Mouse (Mus musculus) forebrain, embryonic 12.5 days (tissue): ENCODE data around the gene Ddias. TPM values are rescaled to one million over a fixed set of nuclear protein-coding genes. Genes with fewer than 3 reads are reported as not detected.
A peak's percentile ranks its signal among the peaks of the same experiment; 100 is the strongest.

ENCODE experiments used
- ATAC-seq: fragments of 200-750 bp; cut with Nextera tagmentation; 2 replicates; pipeline ENCODE4 v1.8.0; 2017; ENCODE audit warnings: moderate TSS enrichment; ENCODE audit not compliant: low FRiP score
- H3K27ac ChIP-seq: fragments of 300-500 bp; sonication (generic); 2 replicates; pipeline ENCODE4 v1.5.1; 2016; ENCODE audit warnings: mild to moderate bottlenecking
- H3K27me3 ChIP-seq: fragments of 300-500 bp; sonication (generic); 2 replicates; pipeline ENCODE4 v1.6.1; 2016; ENCODE audit warnings: mild to moderate bottlenecking
- H3K36me3 ChIP-seq: fragments of 300-500 bp; sonication (generic); replicated peaks from 2 replicates; pipeline ENCODE4 v1.6.1; 2016; ENCODE audit warnings: mild to moderate bottlenecking
- H3K4me1 ChIP-seq: fragments of 300-500 bp; sonication (generic); 2 replicates; pipeline ENCODE4 v1.6.1; 2016
- H3K4me2 ChIP-seq: fragments of 300-500 bp; sonication (generic); 2 replicates; pipeline ENCODE4 v1.6.1; 2016; ENCODE audit warnings: mild to moderate bottlenecking, moderate library complexity
- H3K4me3 ChIP-seq: fragments of 300-500 bp; sonication (generic); replicated peaks from 2 replicates; pipeline ENCODE4 v1.5.1; 2016; ENCODE audit warnings: mild to moderate bottlenecking
- H3K9ac ChIP-seq: fragments of 300-500 bp; sonication (generic); 2 replicates; pipeline ENCODE4 v1.6.1; 2016; ENCODE audit warnings: mild to moderate bottlenecking
- H3K9me3 ChIP-seq: fragments of 300-500 bp; sonication (generic); 2 replicates; pipeline ENCODE4 v1.6.1; 2016
- WGBS: fragments of 180-500 bp; shearing (Covaris S2); methylation state at CpG from one replicate; pipeline ENCODE4 v1.1.7; 2016; 5-methylcytosine and 5-hydroxymethylcytosine counted together
- polyA plus RNA-seq: library from polyadenylated mRNA; unstranded; fragments of >200 nt; fragmentation: Nextera tagmentation; extraction: Ambion mirVana; gene quantifications from 2 replicates; pipeline ENCODE4 v1.2.1, GENCODE M21; 2016

Ddias gene
- polyA plus RNA-seq, 1 experiment from 2014 or later = 19.7 TPM

GRCm38 (mm10) chr7:92884998-92885660 lies 11.1 kb upstream of the Ddias start:
- no peaks in the 10 kb centered on the region for H3K9me3 ChIP-seq
- 91% methylated on average over 6 of the region's 6 CpGs for WGBS
- no peak overlapping the region for H3K4me2 ChIP-seq
- no peak overlapping the region for H3K4me3 ChIP-seq
- H3K4me1 ChIP-seq = peaks cover 3% of the 10 kb centered on the region
- H3K27ac ChIP-seq = no peak overlapping the region
- no peaks in the 10 kb centered on the region for H3K36me3 ChIP-seq
- H3K27me3 ChIP-seq = no peaks in the 10 kb centered on the region
- no peak for ATAC-seq
- H3K9ac ChIP-seq = no peak overlapping the region

GRCm38 (mm10) chr7:92883850-92884716 lies 10.0 kb upstream of the Ddias start:
- Histone ChIP-seq H3K4me3 (no peak overlapping the region), H3K9ac (no peak overlapping the region), H3K27ac (no peak overlapping the region), H3K9me3 (no peaks in the 10 kb centered on the region), H3K27me3 (no peaks in the 10 kb centered on the region), H3K4me2 (no peak overlapping the region), H3K36me3 (no peaks in the 10 kb centered on the region), H3K4me1 (peaks cover 3% of the 10 kb centered on the region)
- 84% methylated on average over 9 of the region's 9 CpGs for WGBS
- ATAC-seq = no peak

- Histone ChIP-seq H3K9me3 (no peaks in the 10 kb centered on the region), H3K4me3 (no peak overlapping the region), H3K4me1 (peaks cover 19% of the 10 kb centered on the region), H3K4me2 (no peak overlapping the region), H3K27me3 (no peaks in the 10 kb centered on the region), H3K36me3 (no peaks in the 10 kb centered on the region), H3K27ac (no peak overlapping the region), H3K9ac (no peak overlapping the region)
- WGBS = 83% methylated on average over 7 of the region's 7 CpGs
- no peak for ATAC-seq
Observed at GRCm38 (mm10) chr7:92878575-92879285, 4.7 kb upstream of the Ddias start.

- Histone ChIP-seq H3K4me3 (peak overlapping the region; percentile 18; the same call in 1 of the 2 replicates), H3K9ac (no peak overlapping the region), H3K9me3 (no peaks in the 10 kb centered on the region), H3K27ac (no peak overlapping the region), H3K27me3 (no peaks in the 10 kb centered on the region), H3K4me2 (peak overlapping the region; percentile 24; the same call in 1 of the 2 replicates), H3K36me3 (no peaks in the 10 kb centered on the region), H3K4me1 (peaks cover 24% of the 10 kb centered on the region)
- 61% methylated on average over 7 of the region's 7 CpGs for WGBS
- no peak for ATAC-seq
Observed at GRCm38 (mm10) chr7:92876538-92876937, 2.5 kb upstream of the Ddias start.

GRCm38 (mm10) chr7:92876066-92876465 lies 2.0 kb upstream of the Ddias start:
- H3K4me2 ChIP-seq = peak overlapping the region; percentile 66
- ATAC-seq = no peak
- peaks cover 24% of the 10 kb centered on the region for H3K4me1 ChIP-seq
- WGBS = 52% methylated on average over 3 of the region's 3 CpGs
- H3K9me3 ChIP-seq = no peaks in the 10 kb centered on the region
- H3K27me3 ChIP-seq = no peaks in the 10 kb centered on the region
- peak overlapping the region; percentile 56 for H3K4me3 ChIP-seq
- no peak overlapping the region for H3K27ac ChIP-seq
- H3K9ac ChIP-seq = peak overlapping the region; percentile 68; the same call in 1 of the 2 replicates
- H3K36me3 ChIP-seq = no peaks in the 10 kb centered on the region

- ATAC-seq = peak; percentile 92
- Histone ChIP-seq H3K4me3 (peak overlapping the region; percentile 56), H3K4me2 (peak overlapping the region; percentile 66), H3K27me3 (no peaks in the 10 kb centered on the region), H3K36me3 (no peaks in the 10 kb centered on the region), H3K4me1 (peaks cover 24% of the 10 kb centered on the region), H3K27ac (peak overlapping the region; percentile 99), H3K9ac (peak overlapping the region; percentile 68), H3K9me3 (no peaks in the 10 kb centered on the region)
- WGBS = under 1% methylated on average over 29 of the region's 29 CpGs
Observed at GRCm38 (mm10) chr7:92874761-92875408, 838 bp upstream of the Ddias start.

- WGBS = 95% methylated on average over 4 of the region's 4 CpGs
- no peak for ATAC-seq
Observed at GRCm38 (mm10) chr7:92871596-92871995, 2.5 kb downstream of the Ddias start.

GRCm38 (mm10) chr7:92870161-92870560 lies 3.9 kb downstream of the Ddias start:
- H3K27ac ChIP-seq = no peak overlapping the region
- H3K27me3 ChIP-seq = no peaks in the 10 kb centered on the region
- no peak overlapping the region for H3K4me2 ChIP-seq
- WGBS = 79% methylated on average over 3 of the region's 3 CpGs
- H3K36me3 ChIP-seq = no peaks in the 10 kb centered on the region
- H3K9ac ChIP-seq = no peak overlapping the region
- no peak overlapping the region for H3K4me3 ChIP-seq
- peaks cover 7% of the 10 kb centered on the region for H3K4me1 ChIP-seq
- H3K9me3 ChIP-seq = no peaks in the 10 kb centered on the region
- ATAC-seq = no peak

More at GRCm38 (mm10) chr7:92871596-92871995, 2.5 kb downstream of the Ddias start:
- Histone ChIP-seq H3K9me3 (no peaks in the 10 kb centered on the region), H3K9ac (no peak overlapping the region), H3K4me3 (no peak overlapping the region), H3K4me1 (peaks cover 19% of the 10 kb centered on the region), H3K4me2 (no peak overlapping the region), H3K27me3 (no peaks in the 10 kb centered on the region), H3K27ac (no peak overlapping the region), H3K36me3 (no peaks in the 10 kb centered on the region)

- no peaks in the 10 kb centered on the region for H3K9me3 ChIP-seq
- H3K27me3 ChIP-seq = no peaks in the 10 kb centered on the region
- 38% methylated on average over 2 of the region's 2 CpGs for WGBS
- H3K27ac ChIP-seq = no peak overlapping the region
- no peaks in the 10 kb centered on the region for H3K4me1 ChIP-seq
- peaks cover 3% of the 10 kb centered on the region; the same call in 1 of the 2 replicates for H3K36me3 ChIP-seq
- no peak for ATAC-seq
- H3K4me2 ChIP-seq = no peak overlapping the region
- no peak overlapping the region for H3K9ac ChIP-seq
- H3K4me3 ChIP-seq = no peak overlapping the region
Observed at GRCm38 (mm10) chr7:92866526-92866925, 7.5 kb downstream of the Ddias start.

- H3K4me3 ChIP-seq = no peak overlapping the region
- no peaks in the 10 kb centered on the region for H3K4me1 ChIP-seq
Observed at GRCm38 (mm10) chr7:92848246-92848645, 25.8 kb downstream of the Ddias start.

GRCm38 (mm10) chr7:92842254-92842653 lies 31.8 kb downstream of the Ddias start:
- no peak overlapping the region for H3K4me2 ChIP-seq
- no peaks in the 10 kb centered on the region for H3K4me1 ChIP-seq
- no peaks in the 10 kb centered on the region for H3K9me3 ChIP-seq
- H3K9ac ChIP-seq = no peak overlapping the region
- 97% methylated on average over 2 of the region's 2 CpGs for WGBS
- no peak overlapping the region for H3K27ac ChIP-seq
- H3K4me3 ChIP-seq = no peak overlapping the region
- no peak for ATAC-seq
- no peaks in the 10 kb centered on the region for H3K36me3 ChIP-seq
- H3K27me3 ChIP-seq = no peaks in the 10 kb centered on the region

More at GRCm38 (mm10) chr7:92848246-92848645, 25.8 kb downstream of the Ddias start:
- no peaks in the 10 kb centered on the region for H3K36me3 ChIP-seq
- H3K27me3 ChIP-seq = no peaks in the 10 kb centered on the region
- ATAC-seq = no peak
- H3K9me3 ChIP-seq = no peaks in the 10 kb centered on the region
- H3K9ac ChIP-seq = no peak overlapping the region
- no peak overlapping the region for H3K4me2 ChIP-seq
- 93% methylated on average over 3 of the region's 3 CpGs for WGBS
- no peak overlapping the region for H3K27ac ChIP-seq

GRCm38 (mm10) chr7:92837907-92838306 lies 36.1 kb downstream of the Ddias start:
- Histone ChIP-seq H3K4me2 (no peak overlapping the region), H3K4me3 (no peak overlapping the region), H3K27me3 (no peaks in the 10 kb centered on the region), H3K36me3 (peaks cover 5% of the 10 kb centered on the region; the same call in 1 of the 2 replicates), H3K4me1 (no peaks in the 10 kb centered on the region), H3K9me3 (no peaks in the 10 kb centered on the region), H3K27ac (no peak overlapping the region), H3K9ac (no peak overlapping the region)
- ATAC-seq = no peak
- 79% methylated on average over 3 of the region's 3 CpGs for WGBS
